Mouse (Mus musculus): ENCODE measurements at regions not wholly inside any gene's neighbourhood (a gene's known extent, or its start where the extent isn't known, plus 50 kb on each side); places are given as distances from the start of the nearest gene placed in this dataset.

- Histone ChIP-seq H3K4me3 (no peak overlapping the region), H3K9me3 (no peaks in the 10 kb centered on the region), H3K27ac (no peak overlapping the region), H3K4me1 (peaks cover 11% of the 10 kb centered on the region), H3K27me3 (ENCODE audit: poor library complexity, severe bottlenecking) (no peaks in the 10 kb centered on the region), H3K36me3 (replicated peaks) (no peaks in the 10 kb centered on the region)
- no peak for DNase-seq (ENCODE audit: extremely low spot score, low spot score)
Observed at GRCm38 (mm10) chr10:15399964-15400363, 682.0 kb upstream of the Gje1 start.

GRCm38 (mm10) chr10:15397114-15397513, 679.1 kb upstream of the Gje1 start:
- Histone ChIP-seq H3K9me3 (no peaks in the 10 kb centered on the region), H3K4me3 (no peak overlapping the region), H3K27ac (no peak overlapping the region), H3K4me1 (peaks cover 4% of the 10 kb centered on the region), H3K36me3 (replicated peaks) (no peaks in the 10 kb centered on the region), H3K27me3 (ENCODE audit: poor library complexity, severe bottlenecking) (no peaks in the 10 kb centered on the region)
- no peak for DNase-seq (ENCODE audit: extremely low spot score, low spot score)
- WGBS = 86% methylated on average over 1 of the region's 1 CpGs

- H3K4me3 ChIP-seq = no peak overlapping the region
- H3K4me1 ChIP-seq = no peaks in the 10 kb centered on the region
- no peak for DNase-seq (ENCODE audit: extremely low spot score, low spot score)
- H3K27me3 ChIP-seq (ENCODE audit: poor library complexity, severe bottlenecking) = no peaks in the 10 kb centered on the region
- WGBS = 73% methylated on average over 2 of the region's 2 CpGs
- no peak overlapping the region for H3K27ac ChIP-seq
- no peaks in the 10 kb centered on the region for H3K36me3 ChIP-seq (replicated peaks)
- H3K9me3 ChIP-seq = no peaks in the 10 kb centered on the region
Observed at GRCm38 (mm10) chr10:15395295-15395694, 677.3 kb upstream of the Gje1 start.

GRCm38 (mm10) chr10:15392027-15392816, 674.2 kb upstream of the Gje1 start:
- no peaks in the 10 kb centered on the region for H3K4me1 ChIP-seq
- no peak for DNase-seq (ENCODE audit: extremely low spot score, low spot score)
- no peaks in the 10 kb centered on the region for H3K27me3 ChIP-seq (ENCODE audit: poor library complexity, severe bottlenecking)
- H3K27ac ChIP-seq = no peak overlapping the region
- H3K4me3 ChIP-seq = no peak overlapping the region
- 79% methylated on average over 5 of the region's 5 CpGs for WGBS
- no peaks in the 10 kb centered on the region for H3K36me3 ChIP-seq (replicated peaks)
- H3K9me3 ChIP-seq = no peaks in the 10 kb centered on the region

GRCm38 (mm10) chr10:15373571-15373970, 655.6 kb upstream of the Gje1 start:
- Histone ChIP-seq H3K27ac (no peak overlapping the region), H3K4me3 (no peak overlapping the region), H3K4me1 (no peaks in the 10 kb centered on the region), H3K9me3 (no peaks in the 10 kb centered on the region), H3K27me3 (ENCODE audit: poor library complexity, severe bottlenecking) (no peaks in the 10 kb centered on the region), H3K36me3 (replicated peaks) (no peaks in the 10 kb centered on the region)
- WGBS = 90% methylated on average over 3 of the region's 3 CpGs
- no peak for DNase-seq (ENCODE audit: extremely low spot score, low spot score)
